Mouse (Mus musculus): ENCODE data around the gene Cep97.

DNA sequence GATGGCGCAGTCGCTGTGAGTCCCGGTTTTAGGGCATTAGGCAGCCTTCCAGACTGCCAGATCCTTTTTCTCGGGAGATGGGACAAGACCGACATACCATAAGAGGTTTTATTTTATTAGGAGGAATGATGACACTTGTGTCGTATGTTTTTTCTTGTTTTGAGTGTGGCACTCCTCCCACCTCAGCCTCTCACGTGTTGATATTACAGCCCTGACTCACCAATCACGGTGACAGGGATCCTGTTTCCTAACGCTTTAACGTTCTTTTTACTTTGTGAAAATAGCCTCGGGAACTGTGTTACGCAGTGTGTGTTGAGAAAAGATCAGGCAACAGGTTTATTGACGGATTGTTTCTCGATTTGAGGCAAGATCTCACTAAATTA lies 40.2 kb upstream of the Cep97 start:
- no peak for TF ChIP-seq CTCF (IDR thresholded peaks at IDR 0.05; ENCODE audit: borderline replicate concordance, extremely low read depth, insufficient read depth, insufficient read length)
- no peak for TF ChIP-seq POLR2A (IDR thresholded peaks at IDR 0.05; ENCODE audit: borderline replicate concordance, extremely low read depth, insufficient read depth, insufficient read length, poor library complexity, severe bottlenecking)

Data from brain, embryonic 14.5 days (tissue).